Mouse (Mus musculus): ENCODE results near the gene Dhtkd1. TPM values are rescaled to one million over a fixed set of nuclear protein-coding genes. Genes with fewer than 3 reads are reported as not detected.
"Not testable (repeated sequence)": the region's sequence is repeated elsewhere in the genome, so short reads cannot be mapped to it uniquely, and the experiment has no call there.

Gene Dhtkd1
- 0.39 and 0.98 TPM in 2 replicates for polyA plus RNA-seq (2015; fragmentation: Nextera tagmentation; extraction: Ambion mirVana)

DNA sequence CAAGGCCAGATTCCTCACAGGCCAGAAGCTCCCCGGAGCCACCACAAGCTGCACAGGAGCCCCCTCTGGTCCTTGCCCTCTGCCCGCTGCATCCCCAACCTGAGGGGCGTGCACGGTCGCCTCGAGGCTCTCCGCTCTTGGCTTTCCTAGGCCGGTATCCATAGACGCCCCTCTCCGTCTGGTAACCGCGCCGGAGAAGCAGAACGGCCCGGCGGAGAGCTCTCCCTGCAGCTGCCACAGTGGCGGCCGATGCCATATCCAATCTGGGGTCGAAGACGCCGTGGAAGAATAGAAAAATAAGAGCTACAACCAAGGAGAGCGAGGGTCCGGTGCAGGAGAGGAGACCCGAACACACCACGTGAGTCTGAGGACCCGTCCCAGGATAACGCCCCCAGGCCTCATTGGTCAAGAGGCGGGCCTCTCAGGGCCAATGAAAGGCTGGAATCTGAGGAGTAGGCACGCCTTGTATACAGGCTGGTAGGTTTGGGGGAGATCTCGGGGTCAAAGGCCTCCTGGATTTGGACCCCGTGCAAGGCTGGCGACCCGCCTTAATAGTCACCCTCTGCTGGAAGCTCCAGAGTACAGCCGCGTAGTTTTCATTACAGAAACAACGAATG, at the start of gene Dhtkd1:
Gene Dhtkd1, minus strand, starts transcription at position 377 of the 617 bp plus-strand sequence.
- Histone ChIP-seq H3K4me3 (ENCODE audit: low read depth, low read length) (peak within 1 kb of the TSS; percentile 41), H3K27me3 (replicated peaks; ENCODE audit: insufficient read depth, low read length) (no peaks in the 10 kb centered on the region), H3K9me3 (ENCODE audit: low read length) (no peaks in the 10 kb centered on the region), H3K9ac (replicated peaks; ENCODE audit: low read depth) (peak within 1 kb of the TSS; percentile 51), H3K27ac (ENCODE audit: low read length) (peak within 1 kb of the TSS; percentile 44; the same call in 1 of the 2 replicates), H3K4me2 (replicated peaks; ENCODE audit: low read depth, low read length) (peak within 1 kb of the TSS; percentile 74), H3K4me1 (ENCODE audit: insufficient read depth, low read depth, low read length) (no peaks in the 10 kb centered on the region), H3K36me3 (ENCODE audit: insufficient read depth, low read length) (no peaks in the 10 kb centered on the region)
- 1% methylated on average over 36 of the region's 36 CpGs for WGBS
- TF ChIP-seq CTCF (IDR thresholded peaks at IDR 0.05) = peak; percentile 41
- TF ChIP-seq EP300 (IDR thresholded peaks at IDR 0.05) = no peak
- DNase-seq (ENCODE audit: low spot score) (peak; percentile 60), ATAC-seq (peak; percentile 93)

- Histone ChIP-seq H3K4me3 (ENCODE audit: low read depth, low read length) (no peak overlapping the region), H3K4me1 (ENCODE audit: insufficient read depth, low read depth, low read length) (no peaks in the 10 kb centered on the region), H3K27me3 (replicated peaks; ENCODE audit: insufficient read depth, low read length) (no peaks in the 10 kb centered on the region), H3K9ac (replicated peaks; ENCODE audit: low read depth) (no peak overlapping the region), H3K36me3 (ENCODE audit: insufficient read depth, low read length) (peaks cover 13% of the 10 kb centered on the region; the same call in 1 of the 2 replicates), H3K9me3 (ENCODE audit: low read length) (no peaks in the 10 kb centered on the region), H3K27ac (ENCODE audit: low read length) (no peak overlapping the region), H3K4me2 (replicated peaks; ENCODE audit: low read depth, low read length) (no peak overlapping the region)
- ATAC-seq = no peak
- no peak for DNase-seq (ENCODE audit: low spot score)
- TF ChIP-seq EP300 (IDR thresholded peaks at IDR 0.05) (no peak), CTCF (IDR thresholded peaks at IDR 0.05) (no peak)
- 86% methylated on average over 4 of the region's 4 CpGs for WGBS
Observed at GRCm38 (mm10) chr2:5977532-5977931, 34.9 kb upstream of the Dhtkd1 start.

DNA sequence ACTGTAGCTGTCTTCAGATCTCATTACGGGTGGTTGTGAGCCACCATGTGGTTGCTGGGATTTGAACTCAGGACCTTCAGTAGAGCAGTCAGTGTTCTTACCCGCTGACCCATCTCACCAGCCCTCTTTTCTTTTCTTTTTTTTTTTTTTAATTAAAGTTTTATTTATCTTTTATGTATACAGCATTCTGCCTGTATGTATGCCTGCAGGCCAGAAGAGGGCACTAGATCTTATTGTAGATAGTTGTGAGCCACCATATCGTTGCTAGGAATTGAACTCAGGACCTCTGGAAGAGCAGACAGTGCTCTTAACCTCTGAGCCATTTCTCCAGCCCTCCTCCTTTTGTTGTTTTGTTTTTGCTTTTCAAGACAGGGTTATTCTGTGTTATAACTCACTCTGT, 28.0 kb upstream of the Dhtkd1 start:
- not testable (repeated sequence) for H3K4me1 ChIP-seq (ENCODE audit: insufficient read depth, low read depth, low read length); H3K27ac ChIP-seq (ENCODE audit: low read length); DNase-seq (ENCODE audit: low spot score); H3K36me3 ChIP-seq (ENCODE audit: insufficient read depth, low read length); H3K4me2 ChIP-seq (replicated peaks; ENCODE audit: low read depth, low read length); H3K9me3 ChIP-seq (ENCODE audit: low read length); ATAC-seq; H3K9ac ChIP-seq (replicated peaks; ENCODE audit: low read depth); H3K27me3 ChIP-seq (replicated peaks; ENCODE audit: insufficient read depth, low read length); H3K4me3 ChIP-seq (ENCODE audit: low read depth, low read length)
- 95% methylated on average over 3 of the region's 3 CpGs for WGBS

DNA sequence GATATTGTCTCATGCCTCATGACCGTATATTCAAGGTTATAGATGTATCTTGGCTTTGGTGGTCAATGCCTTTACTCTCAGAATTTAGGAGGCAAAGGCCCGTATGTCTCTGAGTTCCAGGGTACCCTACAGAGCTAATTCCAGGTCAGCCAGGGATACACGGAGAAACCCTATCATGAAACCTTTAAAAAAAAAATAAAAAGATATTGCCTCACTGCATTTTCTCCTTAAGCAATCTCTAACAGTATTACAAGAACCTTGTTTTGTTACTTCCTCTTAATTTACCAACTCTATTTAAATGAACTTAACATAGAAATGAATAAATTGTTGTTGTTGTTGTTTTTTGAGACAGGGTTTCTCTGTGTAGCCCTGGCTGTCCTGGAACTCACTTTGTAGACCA, 23.4 kb upstream of the Dhtkd1 start:
- DNase-seq (ENCODE audit: low spot score) (no peak), ATAC-seq (no peak)
- H3K4me1 ChIP-seq (ENCODE audit: insufficient read depth, low read depth, low read length) = no peaks in the 10 kb centered on the region
- H3K4me2 ChIP-seq (replicated peaks; ENCODE audit: low read depth, low read length) = no peak overlapping the region
- H3K4me3 ChIP-seq (ENCODE audit: low read depth, low read length) = no peak overlapping the region
- H3K36me3 ChIP-seq (ENCODE audit: insufficient read depth, low read length) = peaks cover 7% of the 10 kb centered on the region; the same call in 1 of the 2 replicates
- no peak overlapping the region for H3K27ac ChIP-seq (ENCODE audit: low read length)
- H3K27me3 ChIP-seq (replicated peaks; ENCODE audit: insufficient read depth, low read length) = no peaks in the 10 kb centered on the region
- no peak for TF ChIP-seq CTCF (IDR thresholded peaks at IDR 0.05)
- no peak for TF ChIP-seq EP300 (IDR thresholded peaks at IDR 0.05)
- H3K9ac ChIP-seq (replicated peaks; ENCODE audit: low read depth) = no peak overlapping the region
- no peaks in the 10 kb centered on the region for H3K9me3 ChIP-seq (ENCODE audit: low read length)
- WGBS = 93% methylated on average over 3 of the region's 3 CpGs

DNA sequence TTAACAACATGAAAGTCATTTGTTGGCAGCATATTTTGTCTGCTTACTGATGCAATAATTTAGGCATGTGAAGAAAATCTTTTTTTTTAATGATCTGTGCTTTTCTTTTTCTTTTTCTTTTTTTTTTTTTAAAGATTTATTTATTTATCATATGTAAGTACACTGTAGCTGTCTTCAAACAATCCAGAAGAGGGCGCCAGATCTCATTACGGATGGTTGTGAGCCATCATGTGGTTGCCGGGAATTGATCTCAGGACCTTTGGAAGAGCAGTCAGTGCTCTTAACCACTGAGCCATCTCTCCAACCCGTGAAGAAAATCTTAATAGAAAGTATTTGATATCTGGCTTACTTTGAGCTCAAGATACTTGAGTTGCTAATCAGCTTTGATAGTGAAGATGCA, 21.1 kb upstream of the Dhtkd1 start:
- WGBS = 91% methylated on average over 4 of the region's 4 CpGs
- H3K36me3 ChIP-seq (ENCODE audit: insufficient read depth, low read length) = peaks cover 12% of the 10 kb centered on the region; the same call in 1 of the 2 replicates
- not testable (repeated sequence) for H3K27me3 ChIP-seq (replicated peaks; ENCODE audit: insufficient read depth, low read length); ATAC-seq; H3K9ac ChIP-seq (replicated peaks; ENCODE audit: low read depth); H3K9me3 ChIP-seq (ENCODE audit: low read length); H3K27ac ChIP-seq (ENCODE audit: low read length); H3K4me2 ChIP-seq (replicated peaks; ENCODE audit: low read depth, low read length); DNase-seq (ENCODE audit: low spot score); H3K4me1 ChIP-seq (ENCODE audit: insufficient read depth, low read depth, low read length); H3K4me3 ChIP-seq (ENCODE audit: low read depth, low read length)

DNA sequence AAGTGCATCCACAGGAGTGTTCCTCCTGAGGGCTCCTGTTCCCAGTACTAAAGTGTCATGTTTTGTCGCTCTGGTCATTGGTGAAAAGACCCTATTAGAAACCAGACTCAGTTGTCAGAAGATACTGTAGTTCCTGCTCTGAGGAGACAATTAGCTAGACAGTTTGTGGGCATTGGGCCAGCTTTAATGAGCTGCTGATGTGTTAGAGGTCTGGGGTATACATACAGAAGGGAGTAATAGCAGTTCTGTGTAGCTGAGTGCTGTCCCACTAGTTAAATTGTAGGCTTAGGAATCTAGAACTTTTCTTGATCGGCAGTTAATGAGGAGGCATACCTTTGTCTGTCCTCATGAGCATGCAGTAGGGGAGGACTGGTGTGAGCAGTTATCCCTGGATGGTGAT, 19.7 kb upstream of the Dhtkd1 start:
- no peak overlapping the region for H3K4me3 ChIP-seq (ENCODE audit: low read depth, low read length)
- WGBS = 93% methylated on average over 2 of the region's 2 CpGs
- H3K4me1 ChIP-seq (ENCODE audit: insufficient read depth, low read depth, low read length) = no peaks in the 10 kb centered on the region
- no peak overlapping the region for H3K4me2 ChIP-seq (replicated peaks; ENCODE audit: low read depth, low read length)
- H3K9me3 ChIP-seq (ENCODE audit: low read length) = no peaks in the 10 kb centered on the region
- DNase-seq (ENCODE audit: low spot score) (no peak), ATAC-seq (no peak)
- no peak overlapping the region for H3K27ac ChIP-seq (ENCODE audit: low read length)
- H3K9ac ChIP-seq (replicated peaks; ENCODE audit: low read depth) = no peak overlapping the region
- TF ChIP-seq CTCF (IDR thresholded peaks at IDR 0.05) (no peak), EP300 (IDR thresholded peaks at IDR 0.05) (no peak)
- peaks cover 12% of the 10 kb centered on the region; the same call in 1 of the 2 replicates for H3K36me3 ChIP-seq (ENCODE audit: insufficient read depth, low read length)
- H3K27me3 ChIP-seq (replicated peaks; ENCODE audit: insufficient read depth, low read length) = no peaks in the 10 kb centered on the region

All from lung, postnatal 0 days (tissue).